Mouse (Mus musculus): ENCODE data around the gene Adk. TPM values are rescaled to one million over a fixed set of nuclear protein-coding genes. Genes with fewer than 3 reads are reported as not detected.

Gene Adk
- polyA plus RNA-seq, 1 experiment from 2014 or later = 475 TPM

DNA sequence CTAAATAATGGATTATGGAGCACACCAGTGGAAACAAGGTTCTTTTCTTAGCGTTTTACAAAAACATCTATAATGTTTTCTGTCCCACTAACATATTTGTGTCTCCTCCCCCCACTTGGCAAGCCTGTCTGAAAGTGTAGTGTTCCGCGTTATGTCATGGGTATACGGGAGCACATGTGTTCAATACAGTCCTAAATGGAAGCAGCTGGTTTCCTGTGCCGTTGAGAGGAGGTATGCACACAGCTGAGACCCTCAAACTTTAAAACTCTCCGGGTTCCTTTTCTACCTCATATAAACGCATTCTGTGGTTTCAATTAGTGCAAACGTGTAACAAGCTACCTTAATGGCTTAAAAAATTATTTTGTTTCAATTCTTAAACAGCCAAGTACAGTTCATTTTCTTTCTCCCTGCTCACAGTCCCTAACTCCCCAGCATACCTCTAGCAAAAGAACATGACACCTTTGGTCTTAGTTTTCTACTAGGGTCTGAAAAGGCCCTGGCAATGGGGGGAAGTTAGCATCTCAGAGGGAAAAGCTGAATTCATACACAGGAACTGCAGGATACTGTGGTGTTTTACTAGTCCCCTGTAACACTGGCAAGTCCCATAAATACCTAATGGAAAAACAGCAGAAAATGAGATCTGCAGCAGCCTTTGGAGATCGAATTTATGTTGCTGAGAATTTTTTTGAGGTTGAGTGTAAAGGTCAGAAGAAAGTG is 235.5 kb downstream of the Adk start:
- DNase-seq = no peak
- ATAC-seq = no peak
- no peak overlapping the region for H3K4me3 ChIP-seq (ENCODE audit: low read depth, low read length)
- H3K27ac ChIP-seq (ENCODE audit: low read depth) = 0 out of 2 replicates have a peak overlapping the region, but pooled peaks have one; percentile 4
- H3K27me3 ChIP-seq (ENCODE audit: insufficient read depth, low read length) = no peaks in the 10 kb centered on the region
- H3K9ac ChIP-seq (replicated peaks) = no peak overlapping the region
- H3K4me1 ChIP-seq (ENCODE audit: insufficient read depth) = peaks cover 6% of the 10 kb centered on the region; the same call in 1 of the 2 replicates
- TF ChIP-seq EP300 (IDR thresholded peaks at IDR 0.05; ENCODE audit: low read depth) (no peak), CTCF (IDR thresholded peaks at IDR 0.05; ENCODE audit: low read depth) (no peak)
- no peak overlapping the region for H3K4me2 ChIP-seq (ENCODE audit: low read depth, low read length)
- WGBS (ENCODE audit: insufficient replicate concordance) = 50% methylated on average over 9 of the region's 9 CpGs
- H3K9me3 ChIP-seq (ENCODE audit: low read length) = no peaks in the 10 kb centered on the region
- H3K36me3 ChIP-seq (replicated peaks; ENCODE audit: insufficient read depth, low read length) = no peaks in the 10 kb centered on the region

- H3K36me3 ChIP-seq (replicated peaks; ENCODE audit: insufficient read depth, low read length) = peaks cover 6% of the 10 kb centered on the region; the same call in 1 of the 2 replicates
- ATAC-seq (no peak), DNase-seq (no peak)
- H3K9ac ChIP-seq (replicated peaks) = no peak overlapping the region
- no peaks in the 10 kb centered on the region for H3K4me1 ChIP-seq (ENCODE audit: insufficient read depth)
- no peak overlapping the region for H3K27ac ChIP-seq (ENCODE audit: low read depth)
- H3K27me3 ChIP-seq (ENCODE audit: insufficient read depth, low read length) = no peaks in the 10 kb centered on the region
- no peak for TF ChIP-seq CTCF (IDR thresholded peaks at IDR 0.05; ENCODE audit: low read depth)
- TF ChIP-seq EP300 (IDR thresholded peaks at IDR 0.05; ENCODE audit: low read depth) = no peak
- H3K9me3 ChIP-seq (ENCODE audit: low read length) = no peaks in the 10 kb centered on the region
- H3K4me3 ChIP-seq (ENCODE audit: low read depth, low read length) = no peak overlapping the region
- 45% methylated on average over 4 of the region's 4 CpGs for WGBS (ENCODE audit: insufficient replicate concordance)
- no peak overlapping the region for H3K4me2 ChIP-seq (ENCODE audit: low read depth, low read length)
These were observed 247.4 kb downstream of the Adk start for GRCm38 (mm10) chr14:21299743-21300142.

- DNase-seq (no peak), ATAC-seq (no peak)
- Histone ChIP-seq H3K27me3 (ENCODE audit: insufficient read depth, low read length) (no peaks in the 10 kb centered on the region), H3K9me3 (ENCODE audit: low read length) (no peaks in the 10 kb centered on the region), H3K4me2 (ENCODE audit: low read depth, low read length) (no peak overlapping the region), H3K9ac (replicated peaks) (no peak overlapping the region), H3K36me3 (replicated peaks; ENCODE audit: insufficient read depth, low read length) (no peaks in the 10 kb centered on the region; the same call in 1 of the 2 replicates), H3K4me3 (ENCODE audit: low read depth, low read length) (no peak overlapping the region), H3K27ac (ENCODE audit: low read depth) (no peak overlapping the region), H3K4me1 (ENCODE audit: insufficient read depth) (no peaks in the 10 kb centered on the region)
- no peak for TF ChIP-seq EP300 (IDR thresholded peaks at IDR 0.05; ENCODE audit: low read depth)
- TF ChIP-seq CTCF (IDR thresholded peaks at IDR 0.05; ENCODE audit: low read depth) = no peak
- WGBS (ENCODE audit: insufficient replicate concordance) = 90% methylated on average over 1 of the region's 1 CpGs
These were observed 252.4 kb downstream of the Adk start for GRCm38 (mm10) chr14:21304815-21305214.

DNA sequence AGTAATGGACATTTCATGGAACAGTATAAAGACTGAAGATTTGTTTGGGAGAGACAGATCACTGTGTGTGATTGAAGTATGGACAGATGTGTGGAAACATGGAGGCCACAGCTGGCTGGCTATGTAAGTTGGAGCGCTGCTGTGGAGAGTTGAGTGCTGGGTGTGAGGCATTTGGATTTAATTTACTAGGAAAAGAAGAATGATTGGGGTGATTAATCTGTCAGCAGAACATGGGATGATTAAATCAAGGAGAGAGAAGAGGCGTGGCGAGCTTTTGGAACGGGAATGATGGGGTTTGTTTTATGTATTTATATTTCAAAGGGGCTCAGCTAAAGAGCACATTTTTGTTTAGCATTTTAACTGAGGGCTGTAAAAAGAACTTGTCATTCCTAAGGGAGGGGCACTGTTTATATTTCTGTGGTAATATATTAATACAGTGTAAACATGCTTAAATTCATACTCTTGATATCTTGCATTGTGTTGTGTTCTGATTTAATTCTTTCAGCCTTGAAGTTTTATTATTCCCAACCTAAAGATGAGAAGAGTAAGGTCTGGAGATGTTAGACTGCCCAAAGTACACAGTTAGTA is 256.1 kb downstream of the Adk start:
- H3K9me3 ChIP-seq (ENCODE audit: low read length) = no peaks in the 10 kb centered on the region
- H3K27ac ChIP-seq (ENCODE audit: low read depth) = no peak overlapping the region
- no peak for ATAC-seq
- 0 out of 2 replicates have a peak, but pooled peaks cover 5% of the 10 kb centered on the region for H3K4me1 ChIP-seq (ENCODE audit: insufficient read depth)
- H3K27me3 ChIP-seq (ENCODE audit: insufficient read depth, low read length) = no peaks in the 10 kb centered on the region
- TF ChIP-seq CTCF (IDR thresholded peaks at IDR 0.05; ENCODE audit: low read depth) (no peak), EP300 (IDR thresholded peaks at IDR 0.05; ENCODE audit: low read depth) (no peak)
- no peaks in the 10 kb centered on the region; the same call in 1 of the 2 replicates for H3K36me3 ChIP-seq (replicated peaks; ENCODE audit: insufficient read depth, low read length)
- no peak overlapping the region for H3K4me2 ChIP-seq (ENCODE audit: low read depth, low read length)
- WGBS (ENCODE audit: insufficient replicate concordance) = 84% methylated on average over 4 of the region's 4 CpGs
- no peak for DNase-seq
- no peak overlapping the region for H3K4me3 ChIP-seq (ENCODE audit: low read depth, low read length)
- no peak overlapping the region for H3K9ac ChIP-seq (replicated peaks)

DNA sequence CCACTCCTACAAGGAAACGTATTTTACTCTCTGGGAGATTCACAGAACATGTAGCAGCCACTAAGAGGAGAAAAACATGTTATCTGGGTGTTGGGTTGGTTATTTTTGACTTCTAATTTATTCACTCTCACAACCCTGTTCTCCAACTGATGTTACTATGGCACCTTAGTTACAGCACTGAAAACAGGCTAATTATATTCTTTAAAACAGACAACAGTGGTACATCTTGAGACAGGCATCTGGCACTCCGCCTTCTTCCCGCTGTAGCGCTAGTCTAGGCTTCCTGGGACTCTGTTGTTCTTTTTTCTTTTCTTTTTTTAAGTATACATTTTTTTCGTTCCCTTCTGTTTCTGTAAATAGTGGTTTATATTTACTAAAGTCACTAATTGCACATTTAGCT is 258.2 kb downstream of the Adk start:
- H3K4me3 ChIP-seq (ENCODE audit: low read depth, low read length) = no peak overlapping the region
- DNase-seq = no peak
- 0 out of 2 replicates have a peak, but pooled peaks cover 5% of the 10 kb centered on the region for H3K4me1 ChIP-seq (ENCODE audit: insufficient read depth)
- 87% methylated on average over 5 of the region's 5 CpGs for WGBS (ENCODE audit: insufficient replicate concordance)
- TF ChIP-seq CTCF (IDR thresholded peaks at IDR 0.05; ENCODE audit: low read depth) = no peak
- no peak for TF ChIP-seq EP300 (IDR thresholded peaks at IDR 0.05; ENCODE audit: low read depth)
- no peaks in the 10 kb centered on the region for H3K27me3 ChIP-seq (ENCODE audit: insufficient read depth, low read length)
- H3K9me3 ChIP-seq (ENCODE audit: low read length) = no peaks in the 10 kb centered on the region
- H3K4me2 ChIP-seq (ENCODE audit: low read depth, low read length) = no peak overlapping the region
- H3K27ac ChIP-seq (ENCODE audit: low read depth) = no peak overlapping the region
- no peaks in the 10 kb centered on the region for H3K36me3 ChIP-seq (replicated peaks; ENCODE audit: insufficient read depth, low read length)
- ATAC-seq = no peak
- H3K9ac ChIP-seq (replicated peaks) = no peak overlapping the region

DNA sequence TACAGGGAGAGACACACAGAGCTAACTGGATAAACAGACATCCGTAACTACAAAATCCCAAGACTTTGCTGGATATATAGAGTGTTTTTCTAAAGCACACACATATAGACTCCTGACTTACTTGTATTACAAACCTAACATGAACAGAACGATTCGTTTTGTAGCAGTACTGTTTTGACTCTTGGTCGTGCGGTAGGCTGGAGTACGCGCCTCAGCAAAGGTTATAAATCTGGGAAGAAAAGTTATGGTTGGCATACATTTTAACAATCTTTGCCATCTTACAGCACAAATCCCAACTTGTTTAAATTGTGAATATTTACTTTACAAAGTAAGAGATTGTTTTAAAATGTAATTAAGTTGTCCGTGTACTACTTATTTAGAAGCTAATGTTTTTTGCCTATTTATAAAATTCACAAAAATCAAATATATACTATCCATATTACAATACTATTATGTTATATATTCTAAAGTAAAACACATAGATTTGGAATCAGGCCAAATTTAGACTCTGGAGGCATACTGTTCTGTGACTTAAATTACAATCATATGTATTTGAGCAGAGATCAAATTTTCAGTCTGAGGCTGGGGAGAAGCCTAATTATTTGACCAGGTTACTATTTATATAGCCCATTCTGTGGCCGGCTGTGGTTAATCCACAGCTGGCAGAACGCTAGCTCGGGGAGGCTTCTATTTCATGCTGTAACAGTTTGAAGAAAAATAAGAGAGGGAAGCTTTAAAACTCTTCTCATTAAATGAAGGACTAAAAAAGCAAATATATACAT is 261.4 kb downstream of the Adk start:
- no peak for ATAC-seq

More for the DNA sequence above, 261.4 kb downstream of the Adk start:
- no peak for DNase-seq
- H3K9me3 ChIP-seq (ENCODE audit: low read length) = no peaks in the 10 kb centered on the region
- H3K36me3 ChIP-seq (replicated peaks; ENCODE audit: insufficient read depth, low read length) = no peaks in the 10 kb centered on the region; the same call in 1 of the 2 replicates
- H3K4me2 ChIP-seq (ENCODE audit: low read depth, low read length) = no peak overlapping the region
- 0 out of 2 replicates have a peak, but pooled peaks cover 5% of the 10 kb centered on the region for H3K4me1 ChIP-seq (ENCODE audit: insufficient read depth)
- WGBS (ENCODE audit: insufficient replicate concordance) = 77% methylated on average over 11 of the region's 11 CpGs
- H3K27me3 ChIP-seq (ENCODE audit: insufficient read depth, low read length) = no peaks in the 10 kb centered on the region
- TF ChIP-seq EP300 (IDR thresholded peaks at IDR 0.05; ENCODE audit: low read depth) (no peak), CTCF (IDR thresholded peaks at IDR 0.05; ENCODE audit: low read depth) (no peak)
- H3K9ac ChIP-seq (replicated peaks) = no peak overlapping the region
- no peak overlapping the region for H3K4me3 ChIP-seq (ENCODE audit: low read depth, low read length)
- no peak overlapping the region for H3K27ac ChIP-seq (ENCODE audit: low read depth)
